Mouse (Mus musculus) bone marrow macrophage, adult 2 months (primary cell): ENCODE data around the gene Erc2. TPM values are rescaled to one million over a fixed set of nuclear protein-coding genes. Genes with fewer than 3 reads are reported as not detected.

ENCODE experiments used
- H3K27ac ChIP-seq: 2 replicates; pipeline ENCODE4 v1.5.1; 2012; ENCODE audit warnings: low read depth, low read length; ENCODE audit not compliant: insufficient read depth
- H3K4me1 ChIP-seq: 2 replicates; pipeline ENCODE4 v1.6.1; 2012; ENCODE audit warnings: low read length; ENCODE audit not compliant: control insufficient read depth, insufficient read depth
- H3K4me3 ChIP-seq: 2 replicates; pipeline ENCODE4 v1.5.1; 2012; ENCODE audit warnings: mild to moderate bottlenecking, low read length, moderate library complexity; ENCODE audit not compliant: insufficient read depth
- CTCF ChIP-seq: IDR thresholded peaks from 2 replicates; pipeline ENCODE4 v1.5.1; 2012; ENCODE audit warnings: low read depth, mild to moderate bottlenecking, low read length, moderate library complexity
- POLR2A ChIP-seq: IDR thresholded peaks from 2 replicates; pipeline ENCODE4 v1.6.1; 2012; ENCODE audit warnings: mild to moderate bottlenecking, low read depth, low read length, borderline replicate concordance
- polyA plus RNA-seq: library from polyadenylated mRNA; stranded (reverse); fragments of >200 nt; gene quantifications from 2 replicates; pipeline ENCODE4 v1.2.4, GENCODE M21; 2012; ENCODE audit not compliant: missing spikeins, insufficient read depth, insufficient read length

Erc2 gene
- polyA plus RNA-seq, 1 experiment: not detected

- Histone ChIP-seq H3K4me1 (no peaks in the 10 kb centered on the region), H3K4me3 (no peak overlapping the region), H3K27ac (no peak overlapping the region)
- TF ChIP-seq CTCF (no peak), POLR2A (no peak)
Measured at GRCm38 (mm10) chr14:27661466-27661865, 39.2 kb downstream of the Erc2 start.

GRCm38 (mm10) chr14:27662251-27662650 is 40.0 kb downstream of the Erc2 start:
- Histone ChIP-seq H3K4me3 (no peak overlapping the region), H3K27ac (no peak overlapping the region), H3K4me1 (no peaks in the 10 kb centered on the region)
- no peak for TF ChIP-seq CTCF
- no peak for TF ChIP-seq POLR2A

- TF ChIP-seq POLR2A (no peak), CTCF (no peak)
- Histone ChIP-seq H3K4me1 (no peaks in the 10 kb centered on the region), H3K27ac (no peak overlapping the region), H3K4me3 (no peak overlapping the region)
Measured at GRCm38 (mm10) chr14:27667016-27667852, 45.0 kb downstream of the Erc2 start.

- Histone ChIP-seq H3K27ac (no peak overlapping the region), H3K4me3 (no peak overlapping the region), H3K4me1 (no peaks in the 10 kb centered on the region)
- TF ChIP-seq CTCF (no peak), POLR2A (no peak)
Measured at GRCm38 (mm10) chr14:27668151-27668550, 45.9 kb downstream of the Erc2 start.

GRCm38 (mm10) chr14:27669939-27670338 is 47.7 kb downstream of the Erc2 start:
- Histone ChIP-seq H3K27ac (no peak overlapping the region), H3K4me3 (no peak overlapping the region), H3K4me1 (no peaks in the 10 kb centered on the region)
- TF ChIP-seq POLR2A: no peak
- TF ChIP-seq CTCF: no peak

GRCm38 (mm10) chr14:27672761-27673160 is 50.5 kb downstream of the Erc2 start:
- TF ChIP-seq POLR2A (no peak), CTCF (no peak)
- H3K4me3 ChIP-seq: no peak overlapping the region
- no peaks in the 10 kb centered on the region for H3K4me1 ChIP-seq
- no peak overlapping the region for H3K27ac ChIP-seq

GRCm38 (mm10) chr14:27674096-27674495 is 51.9 kb downstream of the Erc2 start:
- Histone ChIP-seq H3K27ac (no peak overlapping the region), H3K4me3 (no peak overlapping the region), H3K4me1 (no peaks in the 10 kb centered on the region)
- no peak for TF ChIP-seq POLR2A
- no peak for TF ChIP-seq CTCF

- Histone ChIP-seq H3K27ac (no peak overlapping the region), H3K4me1 (no peaks in the 10 kb centered on the region), H3K4me3 (no peak overlapping the region)
- no peak for TF ChIP-seq CTCF
- no peak for TF ChIP-seq POLR2A
Measured at GRCm38 (mm10) chr14:27674561-27674960, 52.3 kb downstream of the Erc2 start.

GRCm38 (mm10) chr14:27675071-27675470 is 52.8 kb downstream of the Erc2 start:
- H3K4me1 ChIP-seq: no peaks in the 10 kb centered on the region
- no peak overlapping the region for H3K27ac ChIP-seq
- TF ChIP-seq CTCF: no peak
- no peak for TF ChIP-seq POLR2A
- no peak overlapping the region for H3K4me3 ChIP-seq

- TF ChIP-seq POLR2A (no peak), CTCF (no peak)
- Histone ChIP-seq H3K4me1 (no peaks in the 10 kb centered on the region), H3K4me3 (no peak overlapping the region), H3K27ac (no peak overlapping the region)
Measured at GRCm38 (mm10) chr14:27682368-27683052, 60.3 kb downstream of the Erc2 start.
